Mouse (Mus musculus) intestine, embryonic 16.5 days (tissue): ENCODE data around the gene Snca. TPM values are rescaled to one million over a fixed set of nuclear protein-coding genes. Genes with fewer than 3 reads are reported as not detected.

Experiments
- ATAC-seq: fragments of 200-750 bp; cut with Nextera tagmentation; 2 replicates; pipeline ENCODE4 v1.8.0; 2017; ENCODE audit warnings: moderate TSS enrichment, moderate library complexity
- H3K27ac ChIP-seq: fragments of 300-500 bp; sonication (generic); 2 replicates; pipeline ENCODE4 v1.5.1; 2014; ENCODE audit warnings: mild to moderate bottlenecking, low read length
- H3K27me3 ChIP-seq: fragments of 300-500 bp; sonication (generic); replicated peaks from 2 replicates; pipeline ENCODE4 v1.6.1; 2014; ENCODE audit warnings: low read length, control low read depth, mixed read lengths; ENCODE audit not compliant: control insufficient read depth, insufficient read depth
- H3K36me3 ChIP-seq: fragments of 300-500 bp; sonication (generic); 2 replicates; pipeline ENCODE4 v1.6.1; 2014; ENCODE audit warnings: low read length, control low read depth; ENCODE audit not compliant: control insufficient read depth, insufficient read depth
- H3K4me1 ChIP-seq: fragments of 300-500 bp; sonication (generic); 2 replicates; pipeline ENCODE4 v1.6.1; 2014; ENCODE audit warnings: low read length, control low read depth, mixed read lengths; ENCODE audit not compliant: control insufficient read depth, insufficient read depth
- H3K4me2 ChIP-seq: fragments of 300-500 bp; sonication (generic); 2 replicates; pipeline ENCODE4 v1.6.1; 2014; ENCODE audit warnings: low read depth, low read length, control low read depth
- H3K4me3 ChIP-seq: fragments of 300-500 bp; sonication (generic); 2 replicates; pipeline ENCODE4 v1.5.1; 2014; ENCODE audit warnings: mild to moderate bottlenecking, low read length
- H3K9ac ChIP-seq: fragments of 300-500 bp; sonication (generic); 2 replicates; pipeline ENCODE4 v1.6.1; 2014; ENCODE audit warnings: low read depth, low read length
- H3K9me3 ChIP-seq: fragments of 300-500 bp; sonication (generic); 2 replicates; pipeline ENCODE4 v1.6.1; 2016; ENCODE audit warnings: low read length, control low read depth; ENCODE audit not compliant: control insufficient read depth
- WGBS: fragments of 180-500 bp; shearing (Covaris S2); extraction: QIAGEN DNeasy Blood & Tissue Kit; methylation state at CpG from one replicate; pipeline ENCODE4 v1.1.7; 2014; 5-methylcytosine and 5-hydroxymethylcytosine counted together
- polyA plus RNA-seq: library from polyadenylated mRNA; unstranded; fragments of >200 nt; fragmentation: Nextera tagmentation; extraction: Ambion mirVana; gene quantifications from 2 replicates; pipeline ENCODE4 v1.2.1, GENCODE M21; 2015

Gene Snca
- polyA plus RNA-seq, 1 experiment from 2014 or later: 28.9 TPM

- Histone ChIP-seq H3K4me1 (no peaks in the 10 kb centered on the region), H3K27ac (no peak overlapping the region), H3K4me3 (no peak overlapping the region), H3K27me3 (no peaks in the 10 kb centered on the region), H3K9ac (no peak overlapping the region), H3K4me2 (no peak overlapping the region), H3K36me3 (no peaks in the 10 kb centered on the region), H3K9me3 (no peaks in the 10 kb centered on the region)
- WGBS: 94% methylated on average over 1 of the region's 1 CpGs
- no peak for ATAC-seq
Measured at GRCm38 (mm10) chr6:60798266-60798665, 31.4 kb downstream of the Snca start.

DNA sequence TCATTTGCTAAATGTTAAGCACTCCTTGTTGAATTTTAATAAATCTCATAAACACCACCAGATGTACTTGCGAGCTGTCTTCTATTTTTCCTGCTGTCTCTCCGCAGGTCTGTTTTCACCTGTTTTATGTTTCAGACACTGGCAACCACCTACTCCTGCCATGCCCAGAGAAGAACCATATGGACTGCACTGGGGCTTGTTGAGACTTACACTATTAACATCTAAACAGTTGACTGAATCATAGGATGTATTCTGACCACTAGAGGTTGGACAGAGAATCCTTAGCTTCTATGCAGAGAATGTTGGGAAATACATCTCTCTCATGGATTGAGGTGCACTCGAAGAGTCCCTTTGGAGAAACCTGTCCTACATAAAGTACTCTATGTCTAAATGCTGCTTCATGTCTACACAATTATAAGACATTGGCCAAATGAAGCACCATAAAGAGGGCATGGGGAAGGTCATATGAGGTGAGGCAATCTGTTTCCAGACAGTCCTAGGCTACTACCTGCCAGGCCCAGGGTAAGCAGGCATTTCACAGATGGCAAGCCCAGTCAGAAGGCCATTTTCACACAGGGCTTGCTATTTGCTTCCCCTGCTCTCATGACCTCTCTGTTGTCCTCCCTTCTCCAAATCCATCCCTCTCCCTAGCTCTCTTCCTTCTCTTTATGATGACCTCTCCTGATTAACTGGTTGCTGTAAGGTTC, 35.8 kb downstream of the Snca start:
- H3K36me3 ChIP-seq: no peaks in the 10 kb centered on the region
- H3K27me3 ChIP-seq: no peaks in the 10 kb centered on the region
- no peak overlapping the region for H3K27ac ChIP-seq
- no peak for ATAC-seq
- H3K4me3 ChIP-seq: no peak overlapping the region
- H3K9me3 ChIP-seq: no peaks in the 10 kb centered on the region
- H3K4me1 ChIP-seq: no peaks in the 10 kb centered on the region
- WGBS: 68% methylated on average over 3 of the region's 3 CpGs
- no peak overlapping the region for H3K4me2 ChIP-seq
- no peak overlapping the region for H3K9ac ChIP-seq

DNA sequence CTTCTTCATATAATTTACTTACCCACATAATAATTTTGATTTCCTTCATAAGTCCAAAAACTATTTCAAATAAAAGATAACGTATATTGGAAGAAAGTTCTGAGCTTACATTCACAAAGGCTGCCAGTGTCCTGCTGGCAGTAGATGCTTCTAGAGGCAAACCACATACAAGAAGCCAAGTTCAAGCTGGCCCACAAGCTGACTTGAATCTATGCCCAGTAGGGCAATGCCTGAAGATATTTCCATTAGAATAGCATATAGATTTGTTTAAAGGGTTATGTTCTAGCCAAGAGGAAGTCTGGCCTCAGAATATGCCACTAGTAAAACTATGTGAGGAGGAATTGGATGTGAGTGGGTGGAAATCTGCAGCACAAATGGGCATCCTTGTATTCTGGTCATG, 42.7 kb downstream of the Snca start:
- no peaks in the 10 kb centered on the region for H3K27me3 ChIP-seq

DNA sequence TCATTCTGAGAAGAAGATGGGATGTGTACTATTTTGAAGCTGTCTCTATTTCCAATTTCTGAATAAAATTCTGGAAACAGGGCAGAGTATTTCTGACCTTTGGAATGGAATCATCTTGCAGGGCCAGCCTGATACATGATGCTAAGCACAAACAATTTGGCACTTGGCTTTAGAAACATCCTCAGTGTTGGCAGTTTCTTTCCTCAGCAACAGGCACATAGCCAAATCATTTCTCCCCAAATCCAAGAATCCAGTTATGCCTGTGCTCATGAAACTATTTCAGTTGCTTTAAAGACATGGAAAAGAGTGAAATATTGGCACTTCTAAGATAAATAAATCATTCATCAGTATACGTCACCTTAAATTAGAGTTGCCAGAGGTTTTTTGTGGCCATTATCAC, 57.8 kb downstream of the Snca start:
- Histone ChIP-seq H3K9ac (no peak overlapping the region), H3K27ac (no peak overlapping the region), H3K9me3 (no peaks in the 10 kb centered on the region), H3K4me3 (no peak overlapping the region), H3K4me1 (no peaks in the 10 kb centered on the region), H3K4me2 (no peak overlapping the region), H3K36me3 (no peaks in the 10 kb centered on the region), H3K27me3 (no peaks in the 10 kb centered on the region)
- no peak for ATAC-seq
- WGBS: 66% methylated on average over 1 of the region's 1 CpGs

More for the DNA sequence above, 42.7 kb downstream of the Snca start:
- H3K27ac ChIP-seq: no peak overlapping the region
- no peaks in the 10 kb centered on the region for H3K36me3 ChIP-seq
- ATAC-seq: no peak
- H3K4me1 ChIP-seq: no peaks in the 10 kb centered on the region
- no peak overlapping the region for H3K4me2 ChIP-seq
- 89% methylated on average over 1 of the region's 1 CpGs for WGBS
- H3K9me3 ChIP-seq: no peaks in the 10 kb centered on the region
- no peak overlapping the region for H3K9ac ChIP-seq
- no peak overlapping the region for H3K4me3 ChIP-seq

- ATAC-seq: no peak
- Histone ChIP-seq H3K27ac (no peak overlapping the region), H3K4me2 (no peak overlapping the region), H3K4me3 (no peak overlapping the region), H3K4me1 (no peaks in the 10 kb centered on the region), H3K27me3 (no peaks in the 10 kb centered on the region), H3K9ac (no peak overlapping the region), H3K36me3 (no peaks in the 10 kb centered on the region), H3K9me3 (no peaks in the 10 kb centered on the region)
- WGBS: 73% methylated on average over 3 of the region's 3 CpGs
Measured at GRCm38 (mm10) chr6:60765696-60766095, 64.0 kb downstream of the Snca start.

DNA sequence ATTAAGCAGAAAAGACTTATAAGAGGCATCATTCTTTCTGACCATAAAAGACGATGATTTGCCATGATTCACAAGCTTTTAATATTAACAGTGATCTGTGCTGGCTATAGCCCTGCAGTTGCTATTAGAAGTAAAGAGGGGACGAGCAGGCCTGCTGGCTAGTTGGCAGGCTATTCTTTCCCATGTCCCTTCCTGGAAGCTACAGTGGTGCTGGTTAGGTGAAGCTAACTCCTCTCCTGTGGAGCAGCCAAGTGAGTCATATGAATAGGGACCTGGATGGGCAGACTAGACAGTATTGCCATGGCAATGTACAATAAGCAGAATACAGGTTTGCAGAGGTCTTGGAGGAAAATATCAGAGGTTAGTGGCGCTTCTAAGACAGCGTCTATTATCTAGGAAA, 66.8 kb downstream of the Snca start:
- H3K36me3 ChIP-seq: no peaks in the 10 kb centered on the region
- no peaks in the 10 kb centered on the region for H3K27me3 ChIP-seq
- WGBS: 85% methylated on average over 4 of the region's 4 CpGs
- H3K4me2 ChIP-seq: no peak overlapping the region
- no peak overlapping the region for H3K27ac ChIP-seq
- H3K9ac ChIP-seq: no peak overlapping the region
- H3K9me3 ChIP-seq: no peaks in the 10 kb centered on the region
- no peak for ATAC-seq
- H3K4me3 ChIP-seq: no peak overlapping the region
- no peaks in the 10 kb centered on the region for H3K4me1 ChIP-seq

- no peak overlapping the region for H3K4me3 ChIP-seq
- no peak overlapping the region for H3K9ac ChIP-seq
- H3K27ac ChIP-seq: no peak overlapping the region
- no peak for ATAC-seq
- H3K9me3 ChIP-seq: no peaks in the 10 kb centered on the region
- WGBS: 46% methylated on average over 2 of the region's 2 CpGs
- no peaks in the 10 kb centered on the region for H3K4me1 ChIP-seq
- H3K36me3 ChIP-seq: no peaks in the 10 kb centered on the region
- H3K27me3 ChIP-seq: no peaks in the 10 kb centered on the region
- no peak overlapping the region for H3K4me2 ChIP-seq
Measured at GRCm38 (mm10) chr6:60761710-60762109, 67.9 kb downstream of the Snca start.

DNA sequence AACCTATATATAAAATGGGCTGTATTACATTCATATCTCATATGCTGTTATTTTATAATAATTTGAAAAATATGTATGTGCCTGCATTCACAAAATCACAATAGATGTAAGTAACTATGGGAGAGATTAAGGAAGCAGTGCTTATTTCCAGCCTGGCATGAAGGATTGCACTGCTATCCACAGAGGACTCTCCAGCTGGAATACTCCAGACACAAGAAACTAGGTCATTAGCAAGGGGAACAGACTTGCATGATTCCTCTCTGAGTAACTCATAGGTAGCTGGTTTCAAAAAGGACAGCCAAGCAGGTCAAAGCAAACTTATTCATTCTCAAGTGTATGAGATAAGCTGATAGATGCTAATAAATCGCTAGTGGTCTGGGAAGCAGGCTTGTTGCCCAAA, 74.7 kb downstream of the Snca start:
- no peak overlapping the region for H3K9ac ChIP-seq
- no peaks in the 10 kb centered on the region for H3K36me3 ChIP-seq
- H3K4me3 ChIP-seq: no peak overlapping the region
- H3K27ac ChIP-seq: no peak overlapping the region
- ATAC-seq: no peak
- no peaks in the 10 kb centered on the region for H3K4me1 ChIP-seq
- H3K4me2 ChIP-seq: no peak overlapping the region
- H3K9me3 ChIP-seq: no peaks in the 10 kb centered on the region
- H3K27me3 ChIP-seq: no peaks in the 10 kb centered on the region
- WGBS: 79% methylated on average over 1 of the region's 1 CpGs

GRCm38 (mm10) chr6:60745965-60746364, 83.7 kb downstream of the Snca start:
- no peak overlapping the region for H3K9ac ChIP-seq
- no peaks in the 10 kb centered on the region for H3K36me3 ChIP-seq
- H3K4me2 ChIP-seq: no peak overlapping the region
- no peaks in the 10 kb centered on the region for H3K27me3 ChIP-seq
- H3K9me3 ChIP-seq: no peaks in the 10 kb centered on the region
- no peaks in the 10 kb centered on the region for H3K4me1 ChIP-seq
- no peak overlapping the region for H3K27ac ChIP-seq
- ATAC-seq: peak; percentile 98
- H3K4me3 ChIP-seq: no peak overlapping the region

GRCm38 (mm10) chr6:60741427-60742071, 88.1 kb downstream of the Snca start:
- H3K4me1 ChIP-seq: no peaks in the 10 kb centered on the region
- H3K27me3 ChIP-seq: no peaks in the 10 kb centered on the region
- H3K9ac ChIP-seq: no peak overlapping the region
- H3K4me3 ChIP-seq: no peak overlapping the region
- WGBS: 76% methylated on average over 2 of the region's 2 CpGs
- H3K36me3 ChIP-seq: no peaks in the 10 kb centered on the region
- no peaks in the 10 kb centered on the region for H3K9me3 ChIP-seq
- ATAC-seq: no peak
- H3K27ac ChIP-seq: no peak overlapping the region
- no peak overlapping the region for H3K4me2 ChIP-seq
